Mouse (Mus musculus): ENCODE data around the gene Ccdc6. TPM values are rescaled to one million over a fixed set of nuclear protein-coding genes. Genes with fewer than 3 reads are reported as not detected.

Gene Ccdc6
- polyA plus RNA-seq, 1 experiment, result 1.6 TPM

GRCm38 (mm10) chr10:70150301-70150700 lies 53.4 kb downstream of the Ccdc6 start:
- no peaks in the 10 kb centered on the region for H3K27me3 ChIP-seq (ENCODE audit: control insufficient read depth)
- no peak for TF ChIP-seq GATA1 (IDR thresholded peaks at IDR 0.05; ENCODE audit: low read length)
- H3K36me3 ChIP-seq (ENCODE audit: control insufficient read depth), result peaks cover 89% of the 10 kb centered on the region
- H3K9me3 ChIP-seq (ENCODE audit: control insufficient read depth, low read length), result peaks cover 2% of the 10 kb centered on the region; the same call in 1 of the 2 replicates
- no peaks in the 10 kb centered on the region for H3K4me1 ChIP-seq (ENCODE audit: control insufficient read depth)
- H3K4me3 ChIP-seq (replicated peaks), result no peak overlapping the region

- Histone ChIP-seq H3K9me3 (ENCODE audit: control insufficient read depth, low read length) (no peaks in the 10 kb centered on the region), H3K4me1 (ENCODE audit: control insufficient read depth) (no peaks in the 10 kb centered on the region), H3K4me3 (replicated peaks) (no peak overlapping the region), H3K36me3 (ENCODE audit: control insufficient read depth) (peaks cover 89% of the 10 kb centered on the region), H3K27me3 (ENCODE audit: control insufficient read depth) (no peaks in the 10 kb centered on the region)
- no peak for TF ChIP-seq GATA1 (IDR thresholded peaks at IDR 0.05; ENCODE audit: low read length)
- TF ChIP-seq TAL1 (IDR thresholded peaks at IDR 0.05; ENCODE audit: low read length), result no peak
Measured at GRCm38 (mm10) chr10:70151171-70151570, 54.2 kb downstream of the Ccdc6 start.

DNA sequence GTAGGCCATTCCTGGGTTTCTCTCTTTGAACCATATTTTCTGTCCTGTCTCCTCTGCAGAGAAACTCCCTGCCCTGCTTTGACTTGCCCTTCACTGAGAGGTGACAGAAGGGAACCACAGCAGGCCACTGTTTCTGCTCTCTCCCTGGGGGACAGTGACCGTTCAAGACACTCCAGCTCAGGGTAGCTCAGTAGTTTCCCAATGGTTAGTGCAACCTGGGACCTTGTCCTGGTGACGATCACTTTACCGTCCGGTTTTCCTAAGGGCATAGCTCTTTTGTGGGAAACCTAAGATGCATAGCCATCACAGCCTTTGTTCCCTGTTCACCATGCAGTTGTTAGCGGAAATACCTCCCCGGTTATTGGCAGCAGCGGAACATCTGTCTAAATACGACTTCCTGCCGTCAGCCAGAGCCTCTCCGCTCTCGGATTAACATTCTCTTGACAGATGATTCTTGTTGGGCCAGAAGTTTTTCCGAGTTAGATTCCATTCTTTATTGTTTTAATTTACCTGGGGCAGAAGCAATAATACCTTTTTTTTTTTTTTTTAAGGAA lies 55.3 kb downstream of the Ccdc6 start:
- Histone ChIP-seq H3K4me3 (replicated peaks) (no peak overlapping the region), H3K36me3 (ENCODE audit: control insufficient read depth) (peaks cover 91% of the 10 kb centered on the region), H3K9me3 (ENCODE audit: control insufficient read depth, low read length) (no peaks in the 10 kb centered on the region), H3K27me3 (ENCODE audit: control insufficient read depth) (no peaks in the 10 kb centered on the region), H3K4me1 (ENCODE audit: control insufficient read depth) (no peaks in the 10 kb centered on the region; the same call in 1 of the 2 replicates)
- TF ChIP-seq GATA1 (IDR thresholded peaks at IDR 0.05; ENCODE audit: low read length) (no peak), TAL1 (IDR thresholded peaks at IDR 0.05; ENCODE audit: low read length) (no peak)

DNA sequence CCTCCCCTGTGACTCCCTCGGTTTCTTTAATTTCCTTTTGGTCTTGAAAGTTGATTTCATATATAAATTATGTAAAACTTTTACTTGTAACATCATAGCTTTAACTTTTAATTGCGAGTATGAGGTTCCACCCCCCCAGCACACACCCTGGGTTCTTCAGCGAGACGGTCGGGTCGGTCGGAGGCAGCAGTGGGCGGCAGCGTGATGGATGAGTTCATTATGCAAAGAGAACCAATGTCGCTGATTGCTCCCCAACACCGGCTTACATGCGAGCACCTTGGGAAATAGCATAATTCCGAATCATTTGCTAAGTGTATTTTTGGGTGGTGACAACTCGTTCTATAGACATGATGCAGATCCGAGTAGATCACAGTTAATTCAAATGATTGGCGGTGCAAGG lies 56.9 kb downstream of the Ccdc6 start:
- no peak overlapping the region for H3K4me3 ChIP-seq (replicated peaks)
- TF ChIP-seq GATA1 (IDR thresholded peaks at IDR 0.05; ENCODE audit: low read length), result no peak
- TF ChIP-seq TAL1 (IDR thresholded peaks at IDR 0.05; ENCODE audit: low read length), result no peak
- peaks cover 91% of the 10 kb centered on the region for H3K36me3 ChIP-seq (ENCODE audit: control insufficient read depth)
- no peaks in the 10 kb centered on the region; the same call in 1 of the 2 replicates for H3K4me1 ChIP-seq (ENCODE audit: control insufficient read depth)
- no peaks in the 10 kb centered on the region for H3K9me3 ChIP-seq (ENCODE audit: control insufficient read depth, low read length)
- no peaks in the 10 kb centered on the region for H3K27me3 ChIP-seq (ENCODE audit: control insufficient read depth)

DNA sequence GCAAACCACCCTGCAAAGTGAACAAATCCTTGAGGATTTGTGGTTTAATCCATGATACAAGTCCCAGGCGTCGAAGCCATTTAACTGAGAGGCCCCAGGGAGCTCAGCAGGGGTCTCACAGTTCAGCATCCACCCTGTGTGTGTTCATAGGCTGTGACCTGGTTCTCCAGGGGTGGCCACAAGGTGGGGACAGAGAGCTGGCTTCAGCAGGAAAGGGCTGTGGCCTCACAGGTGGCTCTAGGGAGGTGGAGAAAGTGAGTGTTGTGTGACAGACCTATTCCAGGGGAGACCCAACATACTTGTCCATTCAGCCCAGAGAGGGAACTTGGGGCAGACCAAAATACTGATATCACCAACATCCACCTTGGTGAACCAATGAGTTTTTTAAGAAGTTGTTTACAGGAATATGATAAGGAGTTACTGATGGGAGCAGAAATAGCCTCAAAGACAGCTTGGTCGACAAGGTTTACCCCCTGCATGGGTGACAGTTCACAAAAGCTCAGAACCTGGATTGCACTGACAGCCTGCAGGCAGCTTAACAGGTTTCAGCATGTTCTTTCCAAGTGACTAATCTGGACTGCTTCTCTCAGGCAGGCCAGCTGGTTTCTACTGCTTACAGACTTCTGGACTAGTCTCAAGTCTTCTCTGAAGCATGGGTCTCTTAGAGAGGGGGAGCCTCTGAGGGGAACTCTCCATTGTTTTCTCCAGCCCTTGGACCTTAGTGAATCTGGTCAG lies 59.7 kb downstream of the Ccdc6 start:
- H3K9me3 ChIP-seq (ENCODE audit: control insufficient read depth, low read length), result no peaks in the 10 kb centered on the region
- no peaks in the 10 kb centered on the region; the same call in 1 of the 2 replicates for H3K4me1 ChIP-seq (ENCODE audit: control insufficient read depth)
- H3K36me3 ChIP-seq (ENCODE audit: control insufficient read depth), result peaks cover 83% of the 10 kb centered on the region
- no peaks in the 10 kb centered on the region for H3K27me3 ChIP-seq (ENCODE audit: control insufficient read depth)
- no peak overlapping the region for H3K4me3 ChIP-seq (replicated peaks)
- TF ChIP-seq GATA1 (IDR thresholded peaks at IDR 0.05; ENCODE audit: low read length), result no peak
- no peak for TF ChIP-seq TAL1 (IDR thresholded peaks at IDR 0.05; ENCODE audit: low read length)

DNA sequence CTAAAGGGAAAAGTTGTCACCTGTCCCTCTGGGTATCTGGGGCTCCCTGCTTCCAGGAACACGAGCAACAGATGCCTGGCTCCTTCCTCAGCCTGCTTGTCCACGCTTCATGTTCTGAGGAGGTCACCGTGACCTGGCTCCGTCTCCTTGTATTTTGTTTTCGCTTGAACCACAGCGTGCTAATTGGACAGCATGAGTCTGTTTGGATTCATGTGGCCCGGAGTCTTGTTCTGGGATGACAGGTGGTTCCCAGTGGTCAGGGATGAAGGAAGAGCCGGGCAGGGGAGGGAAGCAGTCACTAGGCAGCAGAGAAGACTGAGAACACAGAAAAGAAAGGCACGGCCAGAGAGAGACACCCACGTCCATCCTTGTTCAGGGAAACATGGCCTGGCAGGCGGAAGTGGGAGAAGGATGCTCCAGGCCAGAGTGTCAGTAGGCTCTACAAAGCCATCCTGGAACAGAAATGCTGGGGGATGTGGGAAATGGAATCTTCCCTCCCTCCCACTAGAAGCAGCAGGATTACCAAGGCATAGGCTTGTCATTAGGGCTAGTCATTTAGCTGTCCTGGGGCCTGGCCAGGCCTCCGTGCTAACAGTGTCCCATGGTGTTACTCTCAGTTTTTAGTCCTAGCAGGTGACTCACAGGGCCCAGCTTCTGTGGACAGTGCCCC lies 62.9 kb downstream of the Ccdc6 start:
- Histone ChIP-seq H3K27me3 (ENCODE audit: control insufficient read depth) (no peaks in the 10 kb centered on the region), H3K4me1 (ENCODE audit: control insufficient read depth) (no peaks in the 10 kb centered on the region; the same call in 1 of the 2 replicates), H3K36me3 (ENCODE audit: control insufficient read depth) (peaks cover 68% of the 10 kb centered on the region), H3K4me3 (replicated peaks) (no peak overlapping the region), H3K9me3 (ENCODE audit: control insufficient read depth, low read length) (no peaks in the 10 kb centered on the region)
- no peak for TF ChIP-seq GATA1 (IDR thresholded peaks at IDR 0.05; ENCODE audit: low read length)
- no peak for TF ChIP-seq TAL1 (IDR thresholded peaks at IDR 0.05; ENCODE audit: low read length)

- no peaks in the 10 kb centered on the region for H3K9me3 ChIP-seq (ENCODE audit: control insufficient read depth, low read length)
- H3K27me3 ChIP-seq (ENCODE audit: control insufficient read depth), result no peaks in the 10 kb centered on the region
- no peak for TF ChIP-seq GATA1 (IDR thresholded peaks at IDR 0.05; ENCODE audit: low read length)
- no peak for TF ChIP-seq TAL1 (IDR thresholded peaks at IDR 0.05; ENCODE audit: low read length)
- no peaks in the 10 kb centered on the region; the same call in 1 of the 2 replicates for H3K4me1 ChIP-seq (ENCODE audit: control insufficient read depth)
- H3K36me3 ChIP-seq (ENCODE audit: control insufficient read depth), result peaks cover 64% of the 10 kb centered on the region
- no peak overlapping the region for H3K4me3 ChIP-seq (replicated peaks)
Measured at GRCm38 (mm10) chr10:70160811-70161210, 63.9 kb downstream of the Ccdc6 start.

GRCm38 (mm10) chr10:70161504-70161903 lies 64.6 kb downstream of the Ccdc6 start:
- H3K27me3 ChIP-seq (ENCODE audit: control insufficient read depth), result no peaks in the 10 kb centered on the region

GRCm38 (mm10) chr10:70163681-70164080 lies 66.8 kb downstream of the Ccdc6 start:
- H3K36me3 ChIP-seq (ENCODE audit: control insufficient read depth), result peaks cover 65% of the 10 kb centered on the region
- no peaks in the 10 kb centered on the region for H3K9me3 ChIP-seq (ENCODE audit: control insufficient read depth, low read length)
- TF ChIP-seq TAL1 (IDR thresholded peaks at IDR 0.05; ENCODE audit: low read length) (no peak), GATA1 (IDR thresholded peaks at IDR 0.05; ENCODE audit: low read length) (no peak)
- H3K4me3 ChIP-seq (replicated peaks), result no peak overlapping the region
- no peaks in the 10 kb centered on the region for H3K4me1 ChIP-seq (ENCODE audit: control insufficient read depth)
- H3K27me3 ChIP-seq (ENCODE audit: control insufficient read depth), result no peaks in the 10 kb centered on the region

More at GRCm38 (mm10) chr10:70161504-70161903, 64.6 kb downstream of the Ccdc6 start:
- H3K4me3 ChIP-seq (replicated peaks), result no peak overlapping the region
- H3K4me1 ChIP-seq (ENCODE audit: control insufficient read depth), result no peaks in the 10 kb centered on the region; the same call in 1 of the 2 replicates
- H3K36me3 ChIP-seq (ENCODE audit: control insufficient read depth), result peaks cover 64% of the 10 kb centered on the region
- TF ChIP-seq GATA1 (IDR thresholded peaks at IDR 0.05; ENCODE audit: low read length) (no peak), TAL1 (IDR thresholded peaks at IDR 0.05; ENCODE audit: low read length) (no peak)
- no peaks in the 10 kb centered on the region for H3K9me3 ChIP-seq (ENCODE audit: control insufficient read depth, low read length)

Data from erythroblast, embryonic 14.5 days (primary cell).